Mouse (Mus musculus): ENCODE results near the gene Dag1.
"Not testable (repeated sequence)": the region's sequence is repeated elsewhere in the genome, so short reads cannot be mapped to it uniquely, and the experiment has no call there.

Dag1 gene

DNA sequence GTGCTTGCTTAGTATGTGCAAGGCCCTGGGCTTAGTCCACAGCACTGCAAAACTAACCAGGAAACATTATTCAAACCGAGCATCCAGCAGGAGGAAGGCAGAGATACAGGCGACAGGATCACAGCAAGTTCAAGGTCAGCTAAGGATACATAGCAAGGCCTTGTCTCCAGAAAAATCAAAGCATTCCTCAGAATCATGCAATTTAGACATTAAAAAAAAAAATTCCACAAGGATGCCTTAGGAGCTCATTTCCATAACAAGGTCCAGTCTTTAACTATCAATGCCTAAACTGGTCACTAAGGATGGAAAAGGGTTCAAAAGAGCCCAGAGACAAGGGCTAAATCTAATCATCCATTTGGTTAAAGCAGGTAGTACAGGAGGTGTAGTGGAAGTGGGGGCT, 38.6 kb downstream of the Dag1 start:
- no peak for DNase-seq (ENCODE audit: low spot score)

DNA sequence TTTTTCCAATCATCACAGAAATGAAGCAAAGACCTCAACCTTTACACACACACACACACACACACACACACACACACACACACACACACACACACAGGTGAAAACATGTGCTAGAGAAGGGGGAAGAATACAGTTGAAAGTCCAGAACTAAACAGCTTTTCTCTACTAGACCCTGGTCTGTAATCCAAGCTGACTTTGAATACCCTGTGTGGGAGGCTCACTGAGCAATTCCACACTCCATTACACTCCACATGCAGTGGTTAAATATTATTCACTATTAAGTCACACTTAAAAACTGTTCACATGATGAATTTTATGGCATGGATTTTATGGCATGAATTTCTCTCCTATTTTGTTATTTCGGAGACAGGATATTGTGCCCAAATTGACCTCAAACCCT, 40.1 kb downstream of the Dag1 start:
- no peak for DNase-seq (ENCODE audit: low spot score)

DNA sequence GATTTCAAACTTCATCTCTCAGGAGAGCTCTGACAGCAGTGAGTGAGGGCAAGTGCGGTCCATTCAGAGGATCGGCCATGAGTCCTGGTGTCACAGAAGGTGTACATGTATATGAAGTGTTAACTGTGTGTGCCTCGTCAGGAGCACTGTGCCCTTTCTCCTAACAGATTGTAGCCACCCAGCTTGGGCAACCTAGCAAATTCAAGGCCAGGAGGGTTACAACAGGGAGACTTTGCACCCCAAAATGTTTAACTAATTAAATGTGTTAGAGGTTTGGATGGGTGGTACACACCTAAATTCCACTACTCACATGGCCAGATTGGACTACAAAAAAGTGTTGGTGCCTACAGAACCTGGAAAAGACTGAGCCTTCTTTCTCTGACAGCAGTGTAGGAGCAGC, 42.2 kb downstream of the Dag1 start:
- DNase-seq (ENCODE audit: low spot score) = no peak

DNA sequence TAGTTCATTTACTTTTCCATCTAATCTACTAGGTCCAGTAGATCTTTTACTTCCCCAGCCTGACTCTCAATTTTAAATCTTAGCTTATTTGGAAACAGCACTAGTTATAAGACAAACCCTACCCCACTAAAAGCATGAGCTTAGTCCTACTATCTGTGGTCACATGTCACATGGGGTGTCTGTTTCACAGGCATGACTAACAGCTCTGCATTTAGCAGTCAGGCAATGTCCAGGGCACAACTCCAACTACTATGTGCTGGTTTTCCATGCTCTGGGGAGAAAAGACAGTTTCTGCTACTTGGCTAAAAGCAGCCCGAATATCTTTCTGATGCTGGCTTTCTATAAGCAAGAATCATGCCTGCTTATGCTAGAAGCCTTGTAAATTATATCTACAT, 43.4 kb downstream of the Dag1 start:
- no peak for DNase-seq (ENCODE audit: low spot score)

DNA sequence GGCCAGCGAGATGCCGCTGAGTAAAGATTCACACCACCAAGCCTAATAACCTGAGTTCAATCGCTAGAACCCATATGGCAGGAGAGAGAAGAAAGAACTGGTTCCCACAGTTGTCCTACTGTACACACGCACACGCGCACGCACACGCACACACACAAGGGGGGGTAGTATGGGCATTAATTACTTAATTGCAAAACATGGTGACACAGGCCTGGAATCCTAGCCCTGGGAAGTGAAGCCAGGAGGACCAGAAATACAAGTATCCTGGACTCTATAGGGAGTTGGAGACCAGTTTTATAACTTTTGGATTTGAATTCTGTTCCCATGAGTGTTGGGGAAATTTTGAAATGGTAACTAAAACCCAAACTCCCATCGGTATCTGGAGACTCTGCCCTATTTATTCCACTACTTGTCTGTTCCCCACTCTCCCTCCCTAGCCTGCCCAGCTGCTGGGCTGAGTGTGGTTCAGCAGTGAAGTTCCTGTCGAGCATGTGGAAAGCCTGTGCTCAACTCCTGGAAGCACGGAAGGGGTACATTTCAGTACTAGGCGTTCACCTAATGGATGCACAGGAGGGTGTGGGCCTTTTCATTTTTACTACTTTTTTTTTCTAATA, 43.9 kb downstream of the Dag1 start:
- DNase-seq (ENCODE audit: low spot score) = no peak

DNA sequence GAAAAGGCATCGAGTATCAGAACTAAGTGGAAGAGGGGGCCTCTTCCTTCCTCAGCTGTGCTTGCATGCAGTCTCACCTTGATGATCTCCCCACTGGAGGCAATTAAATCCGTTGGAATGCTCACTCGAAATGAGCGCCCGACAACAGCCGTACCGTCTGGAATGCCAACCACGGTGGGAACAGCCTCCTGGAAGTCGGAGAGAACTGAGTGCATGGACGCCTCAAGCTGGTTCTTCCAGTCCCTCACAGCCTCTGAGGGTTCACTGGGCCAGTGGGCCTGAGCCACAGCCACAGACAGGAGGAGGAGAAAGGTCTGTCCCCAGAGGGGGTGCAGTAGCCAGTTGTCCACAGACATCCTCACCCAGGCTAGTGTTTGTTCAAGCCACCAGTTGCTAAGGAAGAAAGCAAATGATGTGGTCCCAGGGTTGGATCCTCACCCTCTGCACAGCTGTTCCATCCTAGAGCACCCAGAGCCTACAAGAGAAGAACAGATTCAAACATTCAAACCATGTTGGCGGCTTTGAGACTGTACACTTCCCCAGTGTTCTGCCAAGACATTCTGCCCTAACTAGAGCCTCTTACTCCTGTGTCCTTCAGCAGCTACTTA, 45.7 kb downstream of the Dag1 start:
- no peak for DNase-seq (ENCODE audit: low spot score)

DNA sequence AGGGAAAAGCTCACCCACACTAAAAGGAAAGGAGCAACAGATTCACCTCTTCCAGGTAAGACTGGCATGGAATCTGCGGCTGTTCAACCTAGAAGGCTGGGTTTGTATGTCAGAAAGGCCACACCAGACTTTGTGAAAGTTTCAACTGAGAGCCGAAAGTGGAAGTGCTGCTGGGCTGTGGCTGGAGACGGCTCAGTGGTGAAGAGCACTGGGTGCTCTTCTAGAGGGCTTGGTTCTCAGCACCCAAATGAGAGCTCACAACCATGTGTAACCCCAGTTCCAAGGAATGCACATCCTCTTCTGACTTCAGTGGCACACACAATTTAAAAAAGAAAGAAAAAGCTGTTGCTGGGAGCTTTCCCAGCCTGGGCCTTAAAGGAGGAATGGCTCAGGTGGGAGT, 46.4 kb downstream of the Dag1 start:
- no peak for DNase-seq (ENCODE audit: low spot score)

DNA sequence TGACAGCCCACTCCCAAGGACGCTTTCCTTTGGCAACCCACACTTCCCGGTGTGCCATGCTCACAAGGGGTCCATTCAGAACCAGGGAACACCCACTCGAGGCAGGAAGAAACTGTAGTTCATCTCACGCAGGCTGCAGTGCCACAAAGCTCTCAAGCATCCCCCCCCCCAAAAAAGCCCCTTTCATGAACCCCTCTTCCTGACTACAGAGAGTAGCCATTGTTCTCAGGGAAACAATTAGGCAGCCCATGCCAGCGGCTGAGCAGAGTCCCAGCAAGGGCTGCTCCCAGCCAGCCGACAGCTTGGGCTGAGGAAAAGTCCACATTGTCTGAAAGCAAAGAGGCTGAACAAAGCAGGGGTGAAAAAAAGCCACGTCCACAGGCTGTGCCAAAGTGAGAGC, 50.7 kb downstream of the Dag1 start:
- no peak for DNase-seq (ENCODE audit: low spot score)

DNA sequence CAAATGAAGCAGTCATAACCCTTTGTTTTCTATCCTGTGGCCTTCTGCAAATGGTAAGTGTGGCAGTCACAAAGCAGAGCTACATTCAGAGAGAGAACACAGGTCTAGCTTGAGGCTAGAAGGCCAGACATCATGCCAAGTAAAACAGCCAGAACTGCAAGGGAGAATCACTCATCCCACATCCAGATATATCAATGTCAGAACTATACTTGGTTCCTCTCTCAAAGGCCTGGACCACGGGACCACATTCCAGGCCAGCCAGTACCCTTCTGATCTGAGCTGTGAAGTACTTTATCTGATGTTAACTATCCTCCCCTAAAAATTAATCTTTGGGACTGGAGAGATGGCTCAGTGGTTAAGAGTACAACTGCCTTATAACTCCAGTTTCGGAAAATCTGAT, 51.3 kb downstream of the Dag1 start:
- DNase-seq (ENCODE audit: low spot score) = no peak

DNA sequence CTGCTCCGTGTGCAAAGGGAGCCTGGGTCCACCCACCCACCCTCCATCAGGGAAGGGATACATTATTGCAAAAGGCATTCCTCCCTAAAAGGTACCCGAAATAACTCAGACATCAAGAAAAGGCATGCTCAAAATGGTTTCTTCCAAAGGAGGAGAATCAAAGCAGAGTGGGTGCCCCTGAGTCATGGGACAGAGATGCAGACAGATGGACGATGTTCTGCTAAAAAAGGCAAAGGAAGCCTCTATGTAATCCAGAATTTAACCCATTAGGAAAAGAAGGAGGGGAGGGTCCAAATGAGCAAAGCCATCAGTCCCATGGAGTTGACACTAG, 58.2 kb downstream of the Dag1 start:
- no peak for DNase-seq (ENCODE audit: low spot score)

DNA sequence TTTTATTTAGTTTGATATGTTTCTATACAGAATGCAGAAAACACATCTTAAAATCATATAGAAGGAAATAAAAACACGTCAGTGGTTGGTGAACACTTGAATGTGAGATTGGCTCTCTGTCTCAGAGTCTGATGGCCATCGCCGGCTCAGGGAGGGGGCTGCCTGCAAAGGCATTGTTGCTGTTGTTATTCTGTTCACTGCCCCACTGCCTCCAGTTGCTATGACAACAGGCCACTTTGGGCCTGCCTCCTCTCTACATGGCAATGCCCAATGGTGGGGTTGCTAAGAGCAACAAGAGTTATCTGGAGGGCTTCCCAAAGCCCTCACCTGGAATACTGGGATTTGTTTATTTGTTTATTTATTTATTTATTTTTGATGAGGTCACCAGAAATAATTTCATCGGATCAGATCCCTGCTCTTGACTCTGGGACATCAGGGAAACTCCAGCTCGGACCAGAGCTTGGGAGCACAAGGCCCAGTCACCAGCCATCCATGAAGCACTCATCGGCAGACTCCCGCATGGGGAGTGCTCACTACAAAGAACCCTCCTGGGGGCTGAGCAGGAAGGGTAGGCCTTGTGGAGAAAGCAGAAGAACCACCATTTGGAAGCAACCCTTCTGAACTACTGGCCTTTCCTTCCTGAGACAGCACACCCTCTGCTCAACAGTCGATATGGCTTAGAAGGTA, 58.7 kb downstream of the Dag1 start:
- DNase-seq (ENCODE audit: low spot score) = no peak

DNA sequence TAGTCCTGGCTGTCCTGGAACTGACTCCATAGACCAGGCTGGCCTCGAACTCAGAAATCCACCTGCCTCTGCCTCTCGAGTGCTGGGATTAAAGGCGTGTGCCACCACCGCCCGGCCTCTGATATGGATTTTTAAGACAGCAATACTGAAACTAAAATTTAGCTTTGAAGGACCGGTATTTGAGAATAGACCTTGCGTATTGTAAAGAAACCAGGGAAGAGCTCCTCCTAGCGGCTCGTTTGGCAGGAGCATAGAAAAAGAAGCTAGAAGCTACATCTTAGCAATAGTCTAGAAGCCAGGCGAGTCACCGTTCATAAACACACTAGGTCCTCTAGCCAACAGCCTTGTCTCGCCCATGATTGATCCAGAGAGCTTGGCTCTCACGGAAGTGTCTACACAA, 60.7 kb downstream of the Dag1 start:
- DNase-seq (ENCODE audit: low spot score) = peak; percentile 74

DNA sequence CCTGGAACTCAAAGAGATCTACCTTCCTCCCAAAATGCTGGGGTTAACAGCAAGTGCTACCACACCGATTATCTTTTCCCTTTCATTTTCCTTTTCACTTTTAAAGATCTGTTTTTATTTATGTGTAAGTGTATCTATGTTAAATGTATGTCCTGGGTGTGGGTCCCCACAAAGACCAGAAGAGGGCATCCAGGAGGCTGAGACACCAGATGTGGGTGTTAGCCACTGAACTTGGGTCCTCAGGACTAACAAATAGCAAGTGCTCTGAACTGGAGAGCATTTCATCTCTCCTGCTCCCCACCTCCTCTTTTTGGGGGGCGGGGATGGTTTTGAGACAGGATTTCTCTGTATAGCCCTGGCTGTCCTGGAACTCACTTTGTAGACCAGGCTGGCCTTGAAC, 61.6 kb downstream of the Dag1 start:
- no peak for DNase-seq (ENCODE audit: low spot score)

DNA sequence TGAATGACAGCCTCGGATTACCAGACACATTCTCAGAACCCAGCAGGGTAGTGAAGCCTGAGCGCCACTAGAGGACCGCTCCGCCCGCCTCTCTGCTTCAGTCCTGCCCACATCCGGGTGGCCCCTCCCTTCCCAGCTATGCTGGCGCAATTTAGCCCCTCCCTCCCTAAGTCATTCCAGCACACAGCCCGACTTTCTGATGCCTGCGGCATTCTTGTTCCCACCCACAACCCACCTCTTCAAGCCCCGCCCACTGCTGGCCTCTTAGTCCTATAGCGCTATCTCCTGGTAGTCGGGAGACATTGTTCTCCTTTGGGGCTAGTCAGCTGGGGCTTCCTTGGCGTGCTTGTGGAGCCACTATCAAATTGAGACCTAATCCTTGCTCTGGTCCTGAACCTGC, 62.6 kb downstream of the Dag1 start:
- DNase-seq (ENCODE audit: low spot score) = peak; percentile 97

DNA sequence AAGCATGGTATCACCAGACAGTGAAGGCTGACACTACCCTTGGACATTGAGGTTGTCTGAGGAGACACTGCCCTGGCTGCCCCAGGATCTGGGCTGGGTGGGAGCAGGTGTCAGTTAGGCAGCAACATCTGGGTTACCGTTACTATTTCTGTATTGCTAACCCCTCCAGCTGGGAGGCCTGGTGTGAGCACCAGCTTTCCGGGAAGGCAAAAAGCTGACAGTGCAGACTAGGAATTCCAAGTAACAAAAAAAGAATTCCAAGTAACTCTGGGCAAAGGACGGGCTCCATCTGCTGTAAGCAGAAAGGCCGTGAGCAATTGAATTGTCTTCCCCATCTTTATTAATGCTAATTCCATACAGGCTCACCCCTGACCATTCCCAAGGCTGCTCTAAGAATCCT, 65.1 kb downstream of the Dag1 start:
- DNase-seq (ENCODE audit: low spot score) = no peak

DNA sequence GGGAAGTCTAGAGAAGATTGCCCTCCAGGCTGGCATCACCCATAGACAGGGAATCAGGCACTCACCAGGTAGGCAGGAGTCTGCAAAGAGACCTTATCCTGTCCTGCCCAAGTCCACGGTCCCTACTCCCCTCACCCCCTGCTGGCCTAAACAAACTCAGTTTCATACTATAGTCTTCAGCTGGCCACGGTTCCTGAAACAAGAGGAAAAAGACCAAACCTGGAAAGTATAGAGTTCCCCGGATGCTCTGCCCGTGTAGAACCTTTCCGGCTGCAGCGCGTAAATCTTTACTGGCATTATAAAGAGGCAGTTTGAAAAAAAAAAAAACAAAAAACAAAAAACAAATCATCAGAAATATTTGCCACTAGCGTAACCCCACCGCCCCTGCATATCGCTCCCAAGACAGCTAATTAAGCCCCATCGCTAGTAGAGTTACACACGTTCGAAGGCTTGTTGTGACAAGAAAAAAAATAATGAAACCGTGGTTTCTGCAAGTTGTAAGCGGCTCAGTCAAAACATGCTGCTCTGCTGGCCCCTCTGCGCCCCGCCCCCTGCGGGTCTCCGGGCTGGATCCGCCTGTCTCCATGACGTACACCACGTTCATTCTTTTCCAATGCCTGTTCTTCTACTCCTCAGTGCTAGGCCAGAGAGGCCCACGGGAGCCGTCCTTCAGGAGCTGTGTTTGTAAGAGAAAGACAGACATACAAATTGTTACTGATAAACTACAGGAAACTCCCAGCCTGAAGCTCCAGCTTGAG, 66.7 kb downstream of the Dag1 start:
- DNase-seq (ENCODE audit: low spot score) = no peak

DNA sequence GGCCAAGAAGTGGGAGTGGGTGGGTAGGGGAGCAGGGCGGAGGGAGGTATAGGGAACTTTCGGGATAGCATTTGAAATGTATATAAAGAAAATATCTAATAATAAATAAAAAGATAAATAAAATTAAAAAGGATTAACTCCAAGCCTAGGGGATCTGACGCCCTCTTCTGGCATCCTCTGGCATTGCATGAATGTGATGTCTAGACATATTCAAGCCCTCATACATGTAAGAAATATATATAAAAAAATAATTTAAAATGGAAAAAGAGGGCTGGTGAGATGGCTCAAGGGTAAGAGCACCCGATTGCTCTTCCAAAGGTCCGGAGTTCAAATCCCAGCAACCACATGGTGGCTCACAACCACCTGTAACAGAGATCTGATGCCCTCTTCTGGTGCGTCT, 67.5 kb downstream of the Dag1 start:
- DNase-seq (ENCODE audit: low spot score) = not testable (repeated sequence)

DNA sequence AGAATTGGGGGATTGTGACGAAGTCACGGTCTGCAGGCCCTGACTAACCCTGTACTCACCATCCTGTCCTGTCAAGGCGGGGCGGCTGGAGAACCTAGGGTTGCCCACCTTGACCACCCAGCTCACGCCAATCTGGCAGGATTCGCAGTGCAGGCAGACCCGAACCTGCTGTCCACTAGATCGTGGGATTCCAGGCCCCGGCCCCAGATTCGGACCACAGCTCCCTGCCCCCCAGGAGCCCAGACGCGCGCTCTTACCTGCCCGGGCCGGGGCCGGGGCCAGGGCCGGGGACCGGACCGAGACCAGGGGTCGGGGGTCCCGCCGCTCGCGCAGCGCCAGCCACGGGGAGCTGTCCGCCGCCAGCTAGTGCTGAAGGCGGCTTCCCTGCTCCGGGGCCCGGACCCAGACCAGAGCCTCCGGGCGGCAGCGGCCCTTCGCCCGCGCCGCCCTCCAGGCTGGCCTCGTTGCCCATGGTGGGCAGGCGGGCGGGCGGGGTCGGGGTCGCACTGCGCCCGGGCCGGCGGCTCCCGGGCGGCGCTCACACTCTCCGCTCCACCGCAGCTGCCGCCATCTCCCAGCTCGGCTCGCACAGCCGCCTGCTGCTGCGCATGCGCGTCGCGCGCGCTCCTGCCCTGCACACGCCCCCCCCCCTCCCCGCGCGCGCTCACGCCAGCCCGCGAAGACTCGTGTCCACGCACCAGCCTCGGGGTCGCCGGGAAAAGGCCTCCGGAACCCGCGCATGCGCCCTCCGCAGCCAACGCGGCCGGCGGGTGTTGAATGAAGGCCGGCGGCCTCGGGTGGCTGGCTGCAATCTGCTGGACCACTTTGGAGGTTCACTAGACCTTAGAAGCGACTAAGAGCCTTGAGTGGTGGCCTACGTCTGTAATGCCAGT, 73.7 kb downstream of the Dag1 start, which contains the start of gene Bsn:
Bsn (minus strand) TSS at position 598 of the 893 bp plus-strand sequence.
- DNase-seq (ENCODE audit: low spot score) = no peak

DNA sequence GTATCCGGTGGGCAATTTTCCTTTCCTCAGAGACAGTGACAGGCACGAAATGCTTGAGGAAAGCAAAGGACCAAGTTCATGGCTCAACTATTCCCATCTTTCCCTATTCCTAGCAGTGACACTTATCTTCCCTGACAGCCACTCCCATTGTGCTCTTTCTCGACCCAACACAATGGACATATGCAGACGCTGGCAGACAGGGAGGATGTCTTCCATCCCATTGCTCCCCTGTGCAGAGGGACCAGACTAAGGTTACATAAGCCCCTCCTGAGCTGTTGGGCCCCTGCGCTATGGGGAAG, 74.3 kb downstream of the Dag1 start:
- no peak for DNase-seq (ENCODE audit: low spot score)

DNA sequence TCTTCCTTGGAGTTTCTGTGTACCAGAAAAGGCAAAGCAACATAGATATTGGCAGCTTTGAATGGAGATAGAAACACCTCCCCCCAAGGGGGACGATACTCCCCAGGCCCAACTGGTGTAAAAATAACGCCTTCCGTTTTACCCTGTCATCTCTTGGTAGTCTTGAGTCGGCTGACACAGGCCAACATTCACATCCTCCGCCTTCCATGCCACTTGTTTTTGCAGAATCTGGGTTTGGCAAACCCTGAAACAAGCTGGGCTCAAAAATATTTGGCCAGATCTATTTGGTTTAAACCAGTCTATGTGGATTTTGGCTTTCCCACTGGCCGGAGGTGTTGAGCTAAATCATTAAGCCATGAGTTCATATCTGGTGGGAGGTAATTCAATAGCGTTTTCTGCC, 74.7 kb downstream of the Dag1 start:
- DNase-seq (ENCODE audit: low spot score) = no peak

DNA sequence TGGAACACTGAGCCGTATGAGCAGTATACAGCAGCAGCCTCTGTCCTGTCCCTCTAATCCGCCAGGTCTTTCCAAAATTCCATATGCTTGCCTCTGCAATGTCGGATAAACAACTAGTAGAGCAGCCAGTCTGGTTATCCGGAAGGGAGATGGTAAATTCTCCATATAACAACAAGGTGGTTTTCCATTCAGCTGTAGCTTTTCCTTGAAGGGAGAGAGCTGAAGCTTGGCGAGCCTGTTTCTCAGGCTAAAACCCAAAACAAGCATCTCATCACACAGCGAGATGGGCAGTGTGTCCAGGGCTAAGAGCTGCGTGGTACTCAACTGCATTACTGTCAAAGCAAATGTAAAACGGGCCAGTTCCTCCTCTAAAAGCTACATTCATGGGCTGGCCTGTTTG, 75.2 kb downstream of the Dag1 start:
- DNase-seq (ENCODE audit: low spot score) = no peak

DNA sequence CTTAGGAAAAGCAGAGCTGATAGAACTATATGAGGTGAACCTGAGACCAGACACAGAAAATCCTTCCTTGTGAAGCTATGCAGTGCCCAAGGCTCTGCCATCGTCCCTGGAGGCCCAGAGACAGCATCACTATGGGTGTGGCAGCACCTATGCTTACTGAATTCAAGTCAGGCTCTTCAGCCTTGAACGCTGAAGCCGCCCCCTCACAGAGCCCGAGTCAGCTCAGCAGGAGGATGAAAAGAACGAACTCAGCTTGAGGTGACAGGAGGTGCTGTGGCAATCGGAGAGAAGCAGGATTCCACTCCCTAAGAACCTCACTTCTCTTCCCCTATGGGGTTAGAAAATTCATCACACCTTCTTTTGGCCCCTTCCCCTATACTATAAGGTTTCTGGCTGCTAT, 76.1 kb downstream of the Dag1 start:
- DNase-seq (ENCODE audit: low spot score) = no peak
